Mouse (Mus musculus) frontal cortex, postnatal 25 days (tissue): ENCODE results near the gene Sptan1.

ENCODE experiments used
- DNase-seq, 2 experiments: peaks; one replicate each; pipeline ENCODE4 v3.0.0; 2022; ENCODE audit warnings: low spot score in 2 of 2

Gene Sptan1

DNA sequence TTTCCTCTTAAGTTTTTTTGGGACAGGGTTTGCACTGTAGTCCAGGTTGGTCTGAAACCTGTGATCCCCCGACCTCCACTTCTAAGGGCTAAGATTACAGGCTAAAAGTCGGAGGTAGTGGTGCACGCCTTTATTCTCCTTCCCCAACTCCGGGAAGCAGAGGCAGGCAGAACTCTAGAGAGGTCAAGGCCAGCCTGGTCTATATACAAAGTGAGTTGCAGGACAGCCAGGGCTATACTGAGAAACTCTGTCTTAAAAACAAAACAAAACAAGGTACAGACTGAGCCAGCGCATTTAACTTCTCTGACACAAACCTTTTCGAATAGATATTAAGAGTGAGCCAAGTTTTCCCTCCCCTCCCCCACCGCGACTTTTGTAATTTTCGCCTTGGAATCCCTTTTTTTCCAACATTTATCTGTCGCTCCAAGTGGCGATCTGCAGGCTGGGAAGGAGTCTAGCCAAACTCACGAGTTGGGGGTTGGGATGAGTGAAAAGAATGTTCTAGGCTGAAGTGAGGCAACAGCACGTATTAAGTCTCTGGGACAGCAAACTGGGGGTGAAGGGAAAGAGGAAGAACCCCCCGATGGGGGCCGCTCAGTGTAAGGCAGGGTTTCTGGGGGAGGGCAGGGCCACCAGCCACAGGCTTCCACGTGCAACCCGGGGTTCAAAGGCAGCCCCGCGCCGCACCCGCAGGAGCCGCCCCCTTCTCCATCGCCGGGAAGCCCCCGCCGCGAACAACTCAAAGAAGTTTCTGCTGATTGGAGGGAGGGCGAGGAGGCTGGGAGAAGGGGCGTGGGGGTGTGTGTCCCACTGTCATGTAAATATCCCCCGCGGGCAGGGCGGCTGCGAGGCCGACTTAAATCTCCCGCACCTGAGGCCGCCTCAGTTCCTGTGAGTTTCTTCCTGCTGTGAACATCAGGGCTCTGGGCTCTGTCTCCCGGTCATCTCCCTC is 96.1 kb downstream of the Sptan1 start:
- DNase-seq: no peak

DNA sequence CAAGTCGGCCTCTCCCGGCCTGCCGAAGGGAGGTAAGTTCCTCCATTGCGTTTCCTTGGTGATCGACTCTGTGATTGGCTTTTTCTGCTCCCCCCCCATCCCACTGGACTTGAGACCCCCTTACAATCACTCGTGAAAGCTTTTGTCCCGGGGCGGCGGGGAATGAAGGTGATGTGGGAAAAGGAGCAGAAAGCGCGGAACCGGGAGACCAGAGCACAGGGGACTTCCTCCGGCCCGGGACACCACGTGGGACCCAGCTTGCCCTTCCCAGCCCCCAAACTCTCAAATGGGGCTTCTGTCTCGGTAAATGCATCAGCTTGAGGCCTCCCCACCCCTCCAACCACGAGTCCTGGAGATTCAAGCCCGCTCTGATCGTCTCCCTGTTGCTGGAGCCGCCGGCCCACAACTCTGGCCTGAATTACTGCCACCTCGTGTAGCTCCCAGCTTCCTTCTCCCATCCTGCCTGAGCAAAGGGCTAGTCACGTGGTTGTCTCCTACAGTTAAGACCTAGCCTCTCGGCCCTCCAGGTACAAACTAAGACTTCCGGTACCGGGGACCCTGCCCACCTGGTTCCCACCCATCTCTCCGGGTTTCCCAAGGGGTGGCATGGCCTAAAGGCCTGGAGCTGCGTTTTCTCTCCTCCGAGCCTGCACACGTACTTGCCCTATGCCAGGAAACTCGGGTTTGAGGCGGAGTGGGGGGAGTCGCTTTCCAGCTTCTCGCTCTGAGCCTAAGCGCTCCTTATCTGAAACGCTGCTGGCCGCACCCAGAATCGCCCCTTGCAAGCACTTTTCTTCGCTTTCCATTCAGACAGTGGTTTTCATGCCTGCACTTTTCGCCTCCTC is 97.1 kb downstream of the Sptan1 start:
- no peak for DNase-seq

DNA sequence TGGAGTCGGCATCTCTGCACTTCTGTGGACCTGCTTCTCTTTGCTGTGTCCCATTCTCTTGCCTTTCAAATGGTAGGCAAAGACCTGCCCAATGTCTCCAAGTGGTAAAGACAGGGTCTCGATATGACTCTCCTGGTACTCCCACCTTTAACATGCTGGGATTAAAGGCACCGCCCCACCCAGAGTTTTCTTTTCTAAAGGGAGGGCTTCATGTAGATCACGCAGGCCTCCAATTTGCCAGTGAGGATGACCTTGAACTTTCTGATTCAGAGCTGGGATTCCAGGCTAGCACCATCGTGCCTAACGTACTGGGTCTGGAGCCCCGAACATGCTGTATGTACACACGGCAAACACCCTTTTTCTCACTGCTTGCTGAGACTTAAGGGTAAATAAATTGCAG is 97.9 kb downstream of the Sptan1 start:
- no peak for DNase-seq

DNA sequence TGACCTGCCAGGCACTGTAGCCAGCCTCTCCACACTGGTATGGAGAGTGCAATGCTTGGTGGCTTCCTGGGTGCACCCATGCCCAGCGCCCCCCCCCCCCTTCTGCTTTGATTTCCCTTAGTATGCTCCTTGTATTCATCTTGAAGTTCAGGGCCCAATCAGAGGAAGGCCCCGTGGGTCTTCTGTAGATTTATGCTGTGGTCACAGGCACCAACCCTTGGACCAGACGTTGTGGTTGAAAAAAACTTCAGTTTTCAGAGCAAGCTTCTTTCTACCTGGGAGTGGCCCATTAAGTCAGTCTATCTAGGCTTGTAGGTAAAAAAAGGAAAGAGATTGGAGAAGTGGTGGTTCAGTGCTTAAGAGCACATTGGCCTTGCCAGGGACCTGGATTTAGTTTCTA is 98.4 kb downstream of the Sptan1 start:
- DNase-seq: no peak

DNA sequence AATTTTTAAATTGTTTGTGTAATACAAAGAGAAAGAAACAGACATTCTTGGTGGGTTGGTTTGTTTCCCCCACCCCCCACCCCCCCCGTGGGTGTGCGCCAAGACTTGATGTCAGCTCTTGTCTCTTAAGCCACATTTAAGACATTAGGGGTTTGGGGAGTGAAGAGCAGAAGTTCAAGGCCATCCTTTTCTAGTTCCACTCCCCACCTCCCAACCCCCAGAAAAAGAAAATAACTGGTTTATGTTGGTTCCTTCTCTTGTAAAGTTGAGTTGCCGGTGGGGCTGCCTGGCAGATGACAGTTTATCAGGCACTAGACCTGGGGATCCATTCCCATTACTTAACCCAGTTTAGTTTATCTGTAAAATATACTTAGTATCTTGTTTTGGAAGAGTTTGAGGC is 98.9 kb downstream of the Sptan1 start:
- no peak for DNase-seq

GRCm38 (mm10) chr2:30066046-30066901 is 100.9 kb downstream of the Sptan1 start:
- DNase-seq: peak; percentile 76 to 80

DNA sequence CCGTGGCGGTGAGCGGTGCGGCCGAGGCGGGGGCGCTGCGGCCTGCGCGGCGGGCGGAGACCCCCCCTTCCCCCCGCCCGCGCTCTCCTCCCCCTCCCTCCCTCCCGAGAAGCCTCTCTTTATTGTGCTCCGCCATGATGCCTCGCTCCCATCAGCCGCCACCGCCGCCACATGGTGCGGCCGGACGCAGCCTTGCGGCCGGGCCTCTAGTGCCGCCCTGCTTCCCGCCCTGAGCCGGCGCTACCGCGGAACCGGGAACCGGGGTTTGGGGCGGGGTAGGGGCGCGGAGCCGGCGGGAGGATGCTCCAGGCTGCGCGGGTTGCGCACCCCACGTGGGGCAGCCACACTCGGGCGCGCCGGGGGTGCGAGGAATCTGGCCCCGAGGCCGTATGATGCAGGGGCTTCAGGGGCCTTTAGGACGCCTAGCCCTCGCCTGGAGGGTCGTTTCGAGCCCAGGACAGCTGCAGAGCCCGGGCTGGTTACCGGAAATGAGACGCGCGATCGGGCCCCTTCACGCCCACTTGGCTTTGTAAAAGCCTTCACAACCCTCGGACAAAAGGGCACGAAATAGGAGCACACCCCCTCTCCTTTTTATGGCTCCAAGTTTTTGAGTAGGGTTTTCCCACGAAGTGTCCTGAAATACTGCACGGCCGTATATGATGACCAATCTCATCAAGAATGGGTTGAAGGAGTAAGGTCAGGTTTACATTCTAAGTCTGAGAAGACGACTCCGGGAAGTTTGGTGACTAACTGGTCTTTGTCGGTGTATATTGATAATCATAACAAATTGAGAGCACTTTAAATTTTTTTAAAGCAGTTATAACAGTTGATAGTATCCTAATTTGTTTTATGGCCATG is 101.9 kb downstream of the Sptan1 start:
- no peak for DNase-seq

GRCm38 (mm10) chr2:30067962-30068361 is 102.6 kb downstream of the Sptan1 start:
- no peak for DNase-seq

DNA sequence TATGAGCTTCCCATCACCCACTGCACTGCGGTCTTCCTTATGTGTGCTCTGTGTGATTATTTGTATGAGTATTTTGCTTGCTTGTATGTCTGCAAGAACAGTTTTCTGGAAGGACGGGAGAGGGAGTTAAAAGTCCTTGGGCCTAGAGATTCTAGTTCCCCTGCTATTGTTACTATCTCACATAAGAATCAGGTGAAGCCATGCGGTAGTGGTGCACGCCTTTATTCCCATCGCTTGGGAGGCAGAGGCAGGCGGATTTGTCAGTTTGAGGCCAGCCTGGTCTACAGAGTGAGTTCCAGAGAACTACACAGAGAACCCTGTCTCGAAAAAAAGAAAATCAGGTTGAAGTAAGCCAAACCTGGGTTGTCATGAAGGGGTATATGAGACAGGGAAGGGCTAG is 107.5 kb downstream of the Sptan1 start:
- DNase-seq: no peak

DNA sequence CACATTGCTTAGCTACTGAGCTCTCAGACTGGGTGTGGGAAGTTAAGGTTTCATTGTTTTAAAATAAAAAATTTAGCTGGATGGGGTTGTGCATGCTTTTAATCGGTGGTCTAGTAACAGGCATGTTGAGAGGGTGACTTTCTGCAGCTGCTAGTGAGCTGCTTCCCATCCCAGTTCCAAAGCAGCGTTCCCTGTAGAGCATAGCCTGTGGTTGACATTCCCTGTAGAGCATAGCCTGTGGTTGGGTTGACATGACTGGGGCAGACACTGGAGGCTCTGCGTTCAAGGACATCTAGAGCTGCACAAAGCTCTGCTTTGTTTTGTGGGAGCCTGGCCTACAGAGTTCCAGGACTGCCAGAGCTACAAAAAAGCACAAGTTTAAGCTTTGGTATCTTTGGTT is 107.9 kb downstream of the Sptan1 start:
- no peak for DNase-seq

DNA sequence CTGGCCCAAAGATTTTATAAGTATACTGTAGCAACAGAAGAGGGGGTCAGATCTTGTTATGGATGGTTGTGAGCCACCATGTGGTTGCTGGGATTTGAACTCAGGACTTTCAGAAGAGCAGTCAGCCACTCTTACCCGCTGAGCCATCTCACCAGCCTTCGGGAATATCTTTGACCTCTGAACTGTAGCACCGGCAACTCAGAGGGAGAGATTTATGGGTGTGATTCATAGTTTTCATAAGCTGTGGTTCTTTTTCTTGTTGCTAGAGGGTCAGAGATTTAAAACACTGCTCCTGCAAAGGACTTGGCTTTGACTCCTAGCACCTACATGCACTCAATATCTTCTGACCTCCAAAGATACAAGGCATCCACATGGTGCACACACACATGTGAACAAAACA is 110.3 kb downstream of the Sptan1 start:
- no peak for DNase-seq

GRCm38 (mm10) chr2:30076439-30076838 is 111.1 kb downstream of the Sptan1 start:
- no peak for DNase-seq

GRCm38 (mm10) chr2:30076959-30077358 is 111.6 kb downstream of the Sptan1 start:
- no peak for DNase-seq

DNA sequence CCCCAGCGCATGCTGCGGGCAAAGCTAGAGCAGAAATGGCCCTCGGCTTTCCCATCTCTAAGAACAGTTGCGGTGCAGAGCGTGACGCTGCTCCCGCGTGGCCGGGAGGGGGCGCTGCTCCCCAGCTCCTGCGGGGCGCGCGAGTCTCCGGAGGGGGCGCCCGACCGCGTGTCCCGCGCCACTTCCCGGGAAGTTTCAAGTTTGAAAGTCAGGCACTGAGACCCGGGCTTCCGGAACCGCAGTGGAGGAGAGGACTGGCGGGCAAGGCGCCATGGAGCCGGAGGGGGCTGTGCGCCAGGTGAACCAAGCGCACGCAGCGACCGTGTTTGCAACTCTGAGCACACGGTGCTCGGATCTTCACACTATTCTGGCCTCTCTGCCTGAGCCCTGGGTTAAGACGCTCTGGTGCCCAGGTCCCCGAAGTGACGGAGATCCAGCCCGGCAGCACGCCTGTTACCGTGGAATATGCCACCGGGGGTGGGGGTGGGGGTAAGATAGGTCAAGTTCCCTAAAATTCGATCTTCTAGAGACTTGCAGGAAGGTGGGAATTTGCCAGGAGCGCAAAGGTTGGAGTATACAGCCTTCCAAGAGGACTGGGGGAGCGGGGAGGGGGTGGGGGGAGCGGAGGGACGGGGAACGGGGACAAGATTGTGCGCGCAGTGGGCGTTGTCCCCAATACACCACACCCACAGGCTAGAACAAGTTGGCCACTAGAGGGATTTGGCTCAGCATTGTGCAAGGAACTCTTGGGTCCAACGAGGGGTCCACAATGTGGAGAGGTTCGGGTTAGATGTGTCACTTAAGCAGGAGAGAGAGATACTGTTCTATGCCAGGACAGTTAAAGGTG is 112.4 kb downstream of the Sptan1 start, which contains the start of gene Pkn3:
Gene Pkn3 (plus strand): TSS at position 183 of the 847 bp plus-strand sequence.
- DNase-seq: peak; percentile 51 to 62

GRCm38 (mm10) chr2:30078349-30078712 is 113.0 kb downstream of the Sptan1 start:
- DNase-seq: no peak

DNA sequence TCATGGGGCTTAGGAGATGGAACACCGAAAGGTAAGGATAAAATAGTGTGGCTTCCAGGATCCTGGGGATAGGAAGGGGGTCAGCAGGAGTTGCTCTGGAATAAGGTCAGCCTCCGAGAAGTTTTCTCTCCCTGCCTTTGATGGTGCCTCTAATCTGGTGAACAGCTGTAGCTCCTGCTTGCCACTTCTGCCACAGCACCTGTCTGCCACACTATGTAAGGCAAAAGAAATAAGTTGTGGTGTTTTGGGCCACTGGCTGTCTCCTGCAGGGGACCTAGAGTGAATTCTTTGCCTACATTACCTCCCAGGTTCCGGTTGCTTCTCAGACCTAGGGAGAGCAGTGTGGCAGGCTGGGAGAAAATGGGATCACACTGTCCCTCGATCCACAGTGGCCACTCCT is 113.4 kb downstream of the Sptan1 start:
- DNase-seq: no peak

DNA sequence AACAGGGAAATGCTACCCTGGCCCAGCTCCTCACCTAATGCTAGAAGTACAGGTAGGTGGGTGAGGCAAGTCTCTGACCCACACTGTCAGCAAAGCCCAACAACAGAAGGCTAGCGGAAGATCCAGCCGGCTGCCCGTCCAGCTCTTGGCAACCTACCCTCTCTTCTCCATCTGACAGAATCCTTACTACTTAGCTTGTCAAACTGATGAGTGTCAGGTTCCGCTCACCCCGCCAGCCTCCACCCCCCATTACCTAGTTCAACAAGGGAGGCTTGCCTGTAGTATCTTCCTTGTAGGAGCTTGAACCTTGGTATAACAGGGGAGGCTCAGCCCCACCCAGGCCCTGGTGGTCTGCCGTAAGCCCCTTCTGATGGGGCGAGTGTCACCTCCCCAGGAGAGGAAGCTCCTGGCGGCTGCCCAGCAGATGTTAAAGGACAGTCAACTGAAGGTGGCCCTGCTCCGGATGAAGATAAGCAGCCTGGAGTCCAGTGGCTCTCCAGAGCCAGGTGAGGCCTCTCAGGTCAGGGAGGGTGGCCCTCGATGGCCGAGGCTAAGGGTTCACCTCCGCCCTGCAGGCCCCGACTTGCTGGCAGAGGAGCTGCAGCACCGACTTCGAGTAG is 114.9 kb downstream of the Sptan1 start:
- no peak for DNase-seq
